Mouse (Mus musculus) left cerebral cortex, postnatal 4 days (tissue): ENCODE results near the gene Osbp2. TPM values are rescaled to one million over a fixed set of nuclear protein-coding genes. Genes with fewer than 3 reads are reported as not detected.
A peak's percentile ranks its signal among the peaks of the same experiment; 100 is the strongest.
"Not testable (repeated sequence)": the region's sequence is repeated elsewhere in the genome, so short reads cannot be mapped to it uniquely, and the experiment has no call there.

ENCODE experiments used
- DNase-seq: peaks from one replicate; pipeline ENCODE4 v3.0.0-alpha.2; 2022
- intact Hi-C: fragments of 180-260 bp; cut with DNase I; formaldehyde crosslinking; loops from one replicate; pipeline ENCODE4 v1.15.1; 2025
- total RNA-seq, 2 experiments: library from RNA; stranded (reverse); gene quantifications; 2 replicates each; pipeline ENCODE4 v1.2.3; 2021

The Osbp2 gene
- total RNA-seq = 10 to 100 TPM; 61.6 to 62.1 TPM

DNA sequence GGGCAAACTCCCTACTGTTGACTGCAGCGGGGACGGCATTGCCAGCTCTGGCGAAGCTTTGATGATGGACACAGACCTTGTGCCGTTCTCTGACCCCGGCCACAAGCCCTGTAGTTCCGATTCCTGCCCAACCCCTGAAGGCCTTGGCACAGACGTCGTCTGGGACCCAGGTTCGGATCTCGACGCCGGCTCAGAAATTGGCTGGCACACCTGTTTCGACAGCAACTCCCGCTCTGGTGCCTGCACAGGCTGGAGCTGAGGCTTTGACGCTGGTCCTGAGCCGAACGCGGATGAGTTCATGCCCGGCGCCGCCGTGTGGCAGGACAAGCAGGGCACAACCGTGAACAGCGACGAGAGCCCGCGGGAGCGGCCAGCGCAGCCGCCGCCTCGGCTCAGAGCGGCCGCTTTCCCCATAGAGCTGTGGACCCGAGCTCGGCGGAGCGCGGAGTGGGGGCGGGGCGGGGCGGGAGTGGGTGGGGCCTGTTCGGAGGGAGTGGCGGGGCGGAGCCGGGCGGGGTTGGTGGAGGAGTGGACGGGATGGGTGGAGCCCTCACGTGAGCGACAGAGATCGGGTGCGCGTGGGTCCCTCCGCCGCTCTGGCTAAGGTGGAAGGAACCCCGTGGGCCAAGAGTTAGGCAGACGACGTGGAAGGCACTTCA lies at the start of gene Osbp2:
TSS of gene Osbp2 (minus strand) at position 450 of the 659 bp plus-strand sequence.
- peak; percentile 90 for DNase-seq
- intact Hi-C loops = no loop called here

DNA sequence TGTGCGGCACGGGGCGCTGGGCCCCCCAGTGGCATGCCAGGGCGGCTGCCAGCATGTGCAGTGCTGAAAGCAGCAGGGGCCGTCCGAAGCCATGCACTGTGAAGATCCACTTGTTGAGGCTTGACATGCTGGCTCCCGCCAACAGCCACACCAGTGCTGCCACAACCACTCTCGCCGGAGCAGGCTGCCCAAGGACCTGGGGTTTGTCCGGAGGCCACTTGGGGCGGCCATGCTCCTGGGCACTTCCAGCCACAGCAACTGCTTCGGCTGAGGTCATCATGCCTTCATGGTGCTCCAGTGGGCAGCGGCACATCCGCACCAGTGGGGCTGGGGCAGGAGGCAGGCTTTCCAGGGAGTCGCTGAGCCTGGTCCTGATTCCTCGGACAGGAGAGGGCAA lies 49.2 kb upstream of the Osbp2 start:
- intact Hi-C loops = loop anchor here (5.0 to 10.0 kb wide), 3 partner anchors 106 to 378 kb away; no protein-coding TSS in a partner anchor

DNA sequence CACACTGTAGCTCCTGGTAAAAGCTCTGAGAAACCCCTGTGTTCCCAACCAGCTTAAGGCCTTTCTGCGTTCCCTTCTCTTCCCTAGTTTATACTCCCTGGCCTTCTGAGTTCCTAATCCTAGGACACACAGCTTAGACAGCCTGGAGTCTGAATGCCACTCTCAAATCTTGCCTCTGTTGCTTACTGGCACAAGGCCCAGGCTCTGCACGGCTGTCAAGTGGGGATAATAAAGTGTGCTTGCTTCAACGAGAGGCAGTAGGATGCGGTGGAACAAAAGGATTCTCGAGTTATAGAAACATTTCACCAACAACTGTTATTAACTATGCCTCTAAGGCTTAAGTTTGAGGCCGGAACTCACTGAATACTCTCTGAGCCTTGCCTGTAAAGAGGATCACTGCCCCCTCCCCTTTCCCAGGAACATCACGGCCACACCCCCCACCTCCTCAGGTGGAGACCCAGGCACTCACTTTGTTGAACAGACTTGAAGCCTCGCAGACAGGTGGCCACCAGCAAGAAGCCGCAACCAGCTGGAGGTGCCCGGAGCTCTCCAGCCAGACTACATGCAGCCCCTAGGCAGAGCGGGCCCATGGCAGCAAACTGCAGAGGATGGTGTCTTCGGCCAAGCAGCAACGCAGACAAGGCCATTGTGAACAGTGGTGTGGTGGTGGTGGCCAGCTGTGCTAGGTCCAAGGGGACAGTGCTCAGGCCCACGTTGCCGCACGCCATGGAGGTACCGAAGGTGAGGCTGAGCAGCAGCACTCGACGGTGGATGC lies 48.6 kb upstream of the Osbp2 start:
- DNase-seq = peak; percentile 71
- intact Hi-C loops = loop anchor here (5.0 to 10.0 kb wide), 3 partner anchors 105 to 377 kb away; no protein-coding TSS in a partner anchor

More for the DNA sequence above, 49.2 kb upstream of the Osbp2 start:
- DNase-seq = peak; percentile 45

DNA sequence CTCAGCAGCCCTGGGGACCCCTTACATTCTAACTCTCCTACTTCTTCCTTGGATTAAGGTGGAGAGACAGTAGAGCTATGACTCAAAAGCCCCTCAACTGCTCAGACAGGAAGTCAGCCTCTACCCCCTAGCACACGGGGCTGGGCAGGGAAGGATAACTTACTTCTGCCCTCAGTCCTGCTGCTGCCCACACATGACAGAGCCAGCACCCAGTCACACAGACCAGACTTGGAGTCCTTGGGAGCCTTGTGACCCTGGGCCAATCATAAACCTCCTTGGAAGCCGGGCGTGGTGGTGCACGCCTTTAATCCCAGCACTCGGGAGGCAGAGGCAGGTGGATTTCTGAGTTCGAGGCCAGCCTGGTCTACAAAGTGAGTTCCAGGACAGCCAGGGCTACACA lies 47.7 kb upstream of the Osbp2 start:
- intact Hi-C loops = loop anchor here (5.0 to 10.0 kb wide), 3 partner anchors 104 to 377 kb away; no protein-coding TSS in a partner anchor
- DNase-seq = not testable (repeated sequence)

DNA sequence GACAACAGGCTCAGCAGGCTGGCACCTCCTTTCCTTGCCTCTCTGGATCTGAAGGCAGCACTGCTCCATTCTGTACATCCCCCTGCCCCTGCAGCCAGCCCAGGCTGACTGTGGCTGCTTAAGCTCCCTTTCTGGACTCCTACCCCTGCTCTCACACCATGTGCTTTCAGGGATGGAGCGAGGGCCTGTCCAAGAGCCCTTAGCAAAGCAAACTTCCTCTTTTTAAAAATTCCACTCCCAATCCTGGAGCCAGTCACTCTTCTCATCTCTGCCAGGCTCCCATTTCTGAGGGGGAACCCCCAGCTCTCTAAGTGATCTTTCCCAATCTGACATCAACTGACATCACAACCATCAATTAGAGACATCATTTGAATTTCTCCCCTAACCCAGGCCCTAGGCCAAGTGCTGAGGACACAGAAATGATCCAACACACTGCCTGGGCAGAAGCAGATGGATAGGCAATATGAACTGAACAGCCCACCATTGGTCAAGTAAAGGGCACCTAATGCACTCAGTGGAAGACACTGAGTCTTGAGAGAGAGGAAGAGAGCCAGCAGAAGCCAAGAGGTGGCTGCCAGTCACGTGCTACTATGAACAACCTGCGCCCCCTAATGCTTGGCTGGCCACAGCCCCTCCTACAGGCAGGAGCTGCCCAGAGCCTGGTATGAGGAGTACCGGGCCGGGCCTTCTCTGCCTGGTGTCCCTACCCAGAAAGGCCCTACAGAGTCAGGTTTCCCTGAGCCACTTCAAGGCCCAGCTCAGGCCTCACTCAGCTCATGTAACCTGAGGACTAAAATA lies 47.0 kb upstream of the Osbp2 start:
- peak; percentile 24 for DNase-seq
- intact Hi-C loops = loop anchor here (5.0 to 10.0 kb wide), 3 partner anchors 103 to 376 kb away; no protein-coding TSS in a partner anchor

DNA sequence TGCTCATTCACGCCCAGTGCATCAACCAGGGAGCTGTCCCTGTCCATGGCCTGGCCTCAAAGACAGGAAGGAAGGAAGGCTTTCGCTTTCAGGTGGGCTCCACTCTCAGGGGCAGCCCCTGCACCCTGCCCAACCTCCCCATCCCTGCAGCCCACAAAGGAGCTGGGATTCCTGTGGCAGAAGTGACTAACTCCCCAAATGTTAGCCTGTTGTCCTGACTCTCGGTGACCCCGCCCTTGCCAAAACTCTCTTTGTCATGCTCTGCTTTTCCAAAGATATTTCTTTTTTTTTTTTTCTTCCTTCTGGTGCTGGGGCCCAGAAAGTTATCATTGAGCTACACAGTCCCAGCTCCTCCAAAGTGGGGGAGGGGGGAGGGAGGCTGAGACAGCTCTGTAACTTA lies 45.5 kb upstream of the Osbp2 start:
- no peak for DNase-seq
- intact Hi-C loops = no loop called here

DNA sequence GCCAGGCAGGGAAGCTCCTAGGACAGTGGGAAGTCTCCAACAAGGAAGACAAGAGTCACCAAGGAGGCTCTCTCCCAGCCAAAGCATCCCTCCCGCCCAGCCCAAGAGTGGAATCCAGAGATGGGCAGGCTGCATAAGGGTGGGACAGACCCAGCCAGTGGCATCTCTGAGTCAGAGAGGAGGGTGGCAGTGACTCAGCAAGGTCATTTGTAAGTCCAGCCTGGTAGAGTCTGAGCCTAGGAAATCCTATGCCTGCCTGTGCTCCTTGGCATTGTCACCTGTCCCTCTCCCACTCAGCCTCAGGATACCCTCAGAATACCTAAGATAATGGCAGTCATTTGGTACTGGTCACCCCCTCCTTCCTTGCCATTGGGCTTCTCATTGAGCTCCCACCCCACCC lies 41.7 kb upstream of the Osbp2 start:
- DNase-seq = no peak
- intact Hi-C loops = no loop called here

DNA sequence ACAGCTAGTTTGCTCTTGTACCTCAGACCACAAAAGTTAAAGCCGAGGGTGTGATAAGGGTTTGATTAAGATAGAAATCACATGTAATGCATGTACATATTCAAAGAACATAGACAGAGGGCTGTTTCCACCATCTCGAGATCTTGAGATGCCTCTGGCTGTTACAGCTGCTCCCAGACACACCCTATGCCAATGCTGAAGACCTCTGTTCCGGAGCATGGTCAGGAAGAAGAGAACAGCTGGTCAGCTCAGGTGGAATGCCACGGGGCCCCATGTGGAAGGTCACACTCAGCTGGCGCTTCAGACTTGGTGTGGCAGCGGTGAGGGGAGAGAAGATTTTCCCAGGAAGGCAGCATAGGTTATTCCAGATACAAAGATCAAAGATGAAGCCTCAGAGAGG lies 41.0 kb upstream of the Osbp2 start:
- intact Hi-C loops = no loop called here
- DNase-seq = no peak

DNA sequence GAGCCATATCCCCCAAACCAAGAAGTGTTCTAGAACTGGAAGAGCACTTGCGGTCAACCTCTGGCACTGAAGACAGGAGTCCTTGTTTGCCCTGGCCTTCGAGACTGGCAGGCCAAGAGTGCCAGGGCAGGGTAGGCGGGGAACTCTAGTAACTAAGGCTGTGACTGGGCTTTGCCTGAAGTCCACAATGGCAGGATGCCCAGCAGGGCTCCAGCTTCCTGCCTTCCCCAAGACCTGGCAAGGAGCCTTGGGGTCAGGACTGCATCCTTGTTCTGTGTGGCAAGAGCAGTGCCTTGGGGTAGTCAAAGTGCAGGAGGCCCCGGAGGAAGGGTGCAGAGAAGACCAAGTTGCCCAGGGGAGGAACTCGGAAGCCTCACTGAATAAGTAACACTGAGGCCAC lies 39.3 kb upstream of the Osbp2 start:
- intact Hi-C loops = no loop called here
- peak; percentile 63 for DNase-seq

DNA sequence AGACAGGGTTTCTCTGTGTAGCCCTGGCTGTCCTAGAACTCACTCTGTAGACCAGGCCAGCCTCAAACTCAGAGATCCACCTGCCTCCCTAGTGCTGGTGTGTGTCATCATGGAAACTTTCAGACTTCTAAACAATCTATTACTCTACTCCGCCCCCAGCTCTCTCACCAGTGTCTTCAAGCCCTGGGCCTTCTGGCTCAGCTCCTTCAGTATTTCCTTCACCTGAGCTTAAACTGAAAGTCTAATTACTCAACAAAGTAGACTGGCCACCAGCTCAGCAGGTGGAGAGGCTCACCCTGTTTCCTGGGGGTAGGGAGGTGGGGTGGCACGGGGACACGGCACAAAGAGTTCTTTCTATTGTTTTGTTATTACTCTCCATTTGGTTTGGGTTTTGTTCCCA lies 38.8 kb upstream of the Osbp2 start:
- intact Hi-C loops = no loop called here
- no peak for DNase-seq

DNA sequence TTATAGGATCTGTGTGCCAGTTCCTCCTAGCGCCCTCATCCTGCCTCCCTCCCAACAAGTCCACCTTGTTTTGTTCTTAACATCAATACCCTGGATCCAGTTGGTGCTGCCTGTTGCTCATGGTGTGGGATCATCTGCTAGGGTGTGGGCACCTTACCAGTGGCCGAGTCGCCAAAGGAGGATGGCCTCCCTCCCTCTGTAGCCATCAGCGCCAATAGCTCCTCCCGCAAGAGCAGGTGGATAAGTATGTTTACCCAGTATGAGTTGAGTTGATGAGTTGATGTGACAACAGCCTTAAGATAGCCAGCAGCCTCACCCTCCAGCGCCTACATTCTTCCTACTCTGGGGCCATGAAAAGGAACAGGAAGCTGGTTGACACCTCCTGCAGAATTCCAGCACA lies 36.6 kb upstream of the Osbp2 start:
- no peak for DNase-seq
- intact Hi-C loops = no loop called here

DNA sequence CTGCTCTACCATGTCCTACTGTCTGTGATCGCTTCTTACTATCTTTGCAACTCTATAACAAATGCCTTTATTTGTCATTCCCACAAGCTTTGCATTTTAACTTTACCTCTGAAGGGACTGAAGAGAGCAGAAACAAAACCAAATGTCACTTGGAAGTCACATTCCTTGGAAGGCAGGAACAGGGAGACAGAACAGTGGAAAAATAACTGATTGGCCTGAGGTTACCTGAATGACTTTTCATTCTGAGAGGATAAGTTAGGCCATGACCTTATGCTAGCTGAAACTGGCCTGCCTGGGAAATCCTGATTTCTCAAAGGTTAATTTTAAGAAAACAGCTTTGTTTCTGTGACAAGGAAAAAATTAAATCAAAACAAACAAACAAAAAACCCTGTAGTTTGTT lies 32.2 kb upstream of the Osbp2 start:
- no peak for DNase-seq
- intact Hi-C loops = no loop called here

DNA sequence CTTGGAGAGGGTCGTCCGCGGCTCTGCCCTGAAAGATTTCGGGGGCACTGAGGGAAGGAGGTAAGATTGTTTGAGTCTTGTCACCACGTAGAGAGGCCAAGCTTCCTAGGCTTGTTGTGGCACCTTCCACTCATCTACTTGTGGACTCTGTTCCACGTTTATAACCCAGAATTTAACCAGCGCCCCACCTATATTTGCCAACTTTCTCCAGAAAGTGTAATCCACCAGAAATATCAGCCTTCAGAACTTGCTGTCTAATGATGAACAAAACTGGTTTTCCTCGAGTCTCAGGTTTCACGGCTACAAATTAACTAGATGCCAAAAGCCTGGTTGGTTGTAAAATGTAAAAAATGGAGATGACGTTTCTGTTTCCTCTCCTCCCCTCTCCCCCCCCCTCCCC lies 31.8 kb upstream of the Osbp2 start:
- intact Hi-C loops = no loop called here
- DNase-seq = no peak

DNA sequence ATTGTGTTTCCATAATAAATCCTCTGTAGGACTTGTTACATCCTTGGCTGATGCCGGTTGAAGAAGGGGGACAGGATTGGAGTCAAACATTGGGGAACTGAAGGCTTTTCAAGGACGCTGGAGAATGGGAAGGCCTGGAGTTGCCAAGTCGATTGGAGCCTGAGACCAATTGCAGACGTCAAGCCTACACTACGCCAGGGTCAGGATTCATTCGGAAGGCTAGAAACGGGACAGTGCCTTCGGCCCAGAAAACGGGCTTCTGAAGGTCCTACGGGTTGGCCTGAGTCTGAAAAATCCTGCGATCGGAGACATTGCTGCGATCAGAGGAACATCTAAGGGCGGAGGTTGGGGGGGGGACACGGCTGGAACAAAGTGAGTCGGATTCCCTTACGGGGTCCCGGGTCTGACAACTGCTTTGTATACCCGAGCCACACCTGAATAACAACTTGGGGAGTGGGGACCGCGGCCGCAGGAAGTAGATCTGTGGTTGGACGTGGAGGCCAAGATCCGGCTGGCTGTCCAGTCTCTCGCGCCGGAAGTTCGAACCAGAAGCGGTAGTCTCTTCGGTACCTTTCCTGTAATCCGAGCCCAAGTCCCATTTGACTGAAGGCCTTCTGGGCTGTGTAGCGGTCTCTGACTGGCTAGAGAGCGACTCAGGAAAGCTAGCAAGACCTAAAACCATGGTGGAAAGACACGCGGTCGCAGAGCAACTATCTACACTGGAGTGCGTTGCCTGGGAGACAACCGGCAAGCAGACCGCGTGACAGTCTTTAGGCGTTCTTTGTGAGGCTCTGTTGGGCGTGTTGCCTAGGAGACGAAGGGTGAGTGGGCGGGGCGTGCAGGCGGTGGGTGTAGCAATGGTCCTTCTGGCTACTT lies 30.9 kb upstream of the Osbp2 start, which contains the start of the genes 4921536K21Rik and Dusp18:
TSS of gene 4921536K21Rik (minus strand) at position 693 of the 876 bp plus-strand sequence.
TSS of gene Dusp18 (plus strand) at position 835 of the 876 bp plus-strand sequence.
- intact Hi-C loops = no loop called here
- DNase-seq = peak; percentile 96

DNA sequence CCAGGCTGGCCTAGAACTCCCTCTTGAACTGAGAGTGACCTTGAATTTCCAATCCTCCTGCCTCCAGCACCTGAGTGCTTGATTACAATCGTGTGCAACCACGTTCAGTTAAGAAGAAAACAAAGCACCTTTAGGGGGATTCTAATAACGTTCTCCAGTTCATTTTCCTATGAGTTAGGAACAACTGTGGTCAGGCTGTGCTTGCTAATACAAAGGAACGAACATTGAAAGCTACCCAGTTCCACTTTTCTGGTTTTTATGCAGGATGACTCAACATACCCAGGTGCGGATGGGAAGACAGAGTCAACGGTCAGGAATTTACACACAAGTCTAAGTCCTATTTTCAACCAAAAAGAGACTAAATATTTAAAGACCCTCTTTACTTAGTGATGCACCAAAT lies 30.3 kb upstream of the Osbp2 start:
- intact Hi-C loops = no loop called here
- no peak for DNase-seq

DNA sequence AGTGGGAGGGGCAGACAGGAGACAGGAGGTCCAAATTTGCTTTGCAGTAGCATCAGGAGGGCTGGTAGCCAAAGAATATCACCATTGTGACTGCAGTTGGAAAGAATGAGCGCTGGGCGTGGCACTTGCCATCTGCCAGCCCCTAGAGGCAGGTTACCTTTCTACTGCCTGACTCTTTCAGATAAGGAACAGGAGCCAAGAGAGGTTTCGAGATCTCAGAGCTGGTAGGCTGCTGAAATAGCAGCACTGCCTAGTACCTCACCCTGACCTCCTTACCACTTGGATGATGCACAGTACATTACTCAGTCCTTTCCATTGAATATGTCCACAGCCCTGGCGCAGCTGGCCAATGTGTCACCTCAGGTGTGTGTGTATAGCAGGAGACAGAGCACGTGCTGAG lies 23.6 kb upstream of the Osbp2 start:
- DNase-seq = no peak
- intact Hi-C loops = no loop called here

DNA sequence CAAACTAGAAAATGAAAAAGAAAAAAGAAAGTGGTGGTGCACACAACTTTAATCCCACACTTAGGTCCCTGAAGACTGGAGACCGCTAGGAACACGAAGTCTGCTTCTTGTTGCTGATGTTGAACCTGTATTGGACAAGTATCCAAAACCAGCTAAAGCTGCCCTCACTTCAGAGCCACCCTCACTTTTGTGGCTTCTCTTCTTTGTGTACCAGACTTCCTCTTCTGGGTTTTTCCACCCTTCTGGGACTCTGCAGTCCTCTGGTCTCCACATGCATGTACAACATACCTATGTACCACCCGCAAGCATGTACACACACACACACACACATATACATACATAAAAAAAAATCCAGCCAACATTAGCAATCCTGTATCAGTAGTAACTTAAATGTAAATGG lies 20.0 kb upstream of the Osbp2 start:
- no peak for DNase-seq
- intact Hi-C loops = no loop called here

DNA sequence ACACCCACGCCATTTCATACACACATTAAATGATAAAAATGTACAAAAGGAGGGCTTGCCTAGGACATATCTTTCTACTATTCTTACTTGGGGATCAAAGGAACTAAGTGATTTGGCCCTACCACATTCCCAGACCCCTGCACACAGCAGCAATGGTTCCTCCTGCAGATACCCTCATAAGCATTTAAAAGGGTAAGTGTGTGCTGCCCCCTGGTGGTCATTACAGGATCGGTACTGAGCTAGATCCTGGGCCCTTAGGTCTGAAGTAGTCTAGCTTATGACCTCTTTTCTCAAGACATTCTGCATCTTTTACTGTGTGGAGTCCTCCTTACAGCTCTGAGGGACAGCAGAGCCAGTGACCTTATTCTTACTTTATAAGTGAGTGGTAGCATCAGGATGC lies 16.1 kb upstream of the Osbp2 start:
- DNase-seq = peak; percentile 83
- intact Hi-C loops = no loop called here

DNA sequence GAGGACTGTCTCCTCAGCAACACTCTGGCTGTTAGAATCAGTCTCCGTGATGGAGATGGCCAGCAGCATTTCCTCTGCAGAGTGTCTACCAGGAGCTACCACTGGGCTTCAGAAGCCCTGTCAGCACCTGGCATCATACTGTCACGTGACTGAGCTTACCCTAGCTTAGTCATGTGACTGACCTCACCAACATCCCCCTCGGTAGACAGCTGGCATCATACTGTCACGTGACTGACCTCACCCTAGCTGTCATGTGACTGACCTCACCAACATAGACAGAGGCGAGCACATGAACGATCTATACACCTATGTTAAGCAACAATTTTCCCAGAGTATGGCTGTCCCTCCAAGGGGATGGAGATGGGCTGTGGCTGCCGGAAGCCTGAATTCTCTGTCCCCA lies 15.0 kb upstream of the Osbp2 start:
- no peak for DNase-seq
- intact Hi-C loops = no loop called here

DNA sequence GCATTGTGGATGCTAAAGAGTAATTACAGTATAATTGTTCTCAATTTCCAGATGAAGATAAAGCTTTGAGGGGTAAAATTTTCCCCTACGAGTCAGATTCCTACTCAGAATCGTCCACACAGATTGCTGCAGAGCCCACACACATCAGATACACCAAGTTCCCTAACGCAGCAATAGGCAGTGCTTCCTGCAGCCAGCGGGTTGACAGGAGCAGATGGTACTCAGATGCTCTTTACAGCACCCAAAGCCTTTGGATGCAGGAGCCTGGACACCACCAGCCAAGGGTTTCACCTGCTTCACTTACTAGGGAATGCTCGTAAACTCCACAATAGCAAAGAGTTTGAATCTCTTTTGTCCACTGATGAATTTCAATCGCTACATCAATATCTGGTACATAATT lies 12.7 kb upstream of the Osbp2 start:
- no peak for DNase-seq
- intact Hi-C loops = no loop called here
